Mouse (Mus musculus) cerebellum, adult 9-11 months (tissue): ENCODE results near the gene Grn.
"Not testable (repeated sequence)": the region's sequence is repeated elsewhere in the genome, so short reads cannot be mapped to it uniquely, and the experiment has no call there.

Experiments
- DNase-seq: peaks from one replicate; pipeline ENCODE4 v3.0.0; 2022

The Grn gene

GRCm38 (mm10) chr11:102430121-102431017 lies at the start of gene Grn:
Grn (plus strand) TSS chr11:102430315.
- DNase-seq: peak; percentile 96

- DNase-seq: no peak
Observed at GRCm38 (mm10) chr11:102381341-102382100, 48.6 kb upstream of the Grn start.

GRCm38 (mm10) chr11:102382794-102383193 lies 47.3 kb upstream of the Grn start:
- no peak for DNase-seq

- peak; percentile 72 for DNase-seq
Observed at GRCm38 (mm10) chr11:102383365-102384136, 46.6 kb upstream of the Grn start.

- no peak for DNase-seq
Observed at GRCm38 (mm10) chr11:102384418-102384817, 45.7 kb upstream of the Grn start.

- no peak for DNase-seq
Observed at GRCm38 (mm10) chr11:102385075-102385474, 45.0 kb upstream of the Grn start.

- DNase-seq: no peak
Observed at GRCm38 (mm10) chr11:102386121-102386520, 44.0 kb upstream of the Grn start.

- DNase-seq: not testable (repeated sequence)
Observed at GRCm38 (mm10) chr11:102389436-102389835, 40.7 kb upstream of the Grn start.

GRCm38 (mm10) chr11:102392441-102393237 lies 37.5 kb upstream of the Grn start:
- DNase-seq: no peak

GRCm38 (mm10) chr11:102393238-102393634 lies 36.9 kb upstream of the Grn start, which contains the start of gene Rundc3a:
Rundc3a (plus strand) TSS chr11:102393403.
- peak; percentile 98 for DNase-seq

- DNase-seq: peak; percentile 83
Observed at GRCm38 (mm10) chr11:102393719-102394420, 36.2 kb upstream of the Grn start.

GRCm38 (mm10) chr11:102394421-102395124 lies 35.5 kb upstream of the Grn start:
- peak; percentile 81 for DNase-seq

- peak; percentile 78 for DNase-seq
Observed at GRCm38 (mm10) chr11:102395250-102395649, 34.9 kb upstream of the Grn start.

- DNase-seq: peak; percentile 51
Observed at GRCm38 (mm10) chr11:102396263-102396662, 33.9 kb upstream of the Grn start.

- DNase-seq: peak; percentile 71
Observed at GRCm38 (mm10) chr11:102396671-102397141, 33.4 kb upstream of the Grn start.

GRCm38 (mm10) chr11:102398007-102398825 lies 31.9 kb upstream of the Grn start:
- peak; percentile 88 for DNase-seq

- DNase-seq: peak; percentile 60
Observed at GRCm38 (mm10) chr11:102399107-102399506, 31.0 kb upstream of the Grn start.

- DNase-seq: peak; percentile 66
Observed at GRCm38 (mm10) chr11:102399610-102400072, 30.5 kb upstream of the Grn start.

- DNase-seq: peak; percentile 63
Observed at GRCm38 (mm10) chr11:102400513-102401084, 29.5 kb upstream of the Grn start.
